Mouse (Mus musculus): ENCODE results near the gene Vsir. TPM values are rescaled to one million over a fixed set of nuclear protein-coding genes. Genes with fewer than 3 reads are reported as not detected.

Gene Vsir
- polyA plus RNA-seq (2014; fragmentation: Illumina TruSeq; extraction: RNeasy Lipid Tissue Mini Kit (QIAGEN cat#74804); ENCODE audit: low read depth, low replicate concordance), result 59.6 TPM

DNA sequence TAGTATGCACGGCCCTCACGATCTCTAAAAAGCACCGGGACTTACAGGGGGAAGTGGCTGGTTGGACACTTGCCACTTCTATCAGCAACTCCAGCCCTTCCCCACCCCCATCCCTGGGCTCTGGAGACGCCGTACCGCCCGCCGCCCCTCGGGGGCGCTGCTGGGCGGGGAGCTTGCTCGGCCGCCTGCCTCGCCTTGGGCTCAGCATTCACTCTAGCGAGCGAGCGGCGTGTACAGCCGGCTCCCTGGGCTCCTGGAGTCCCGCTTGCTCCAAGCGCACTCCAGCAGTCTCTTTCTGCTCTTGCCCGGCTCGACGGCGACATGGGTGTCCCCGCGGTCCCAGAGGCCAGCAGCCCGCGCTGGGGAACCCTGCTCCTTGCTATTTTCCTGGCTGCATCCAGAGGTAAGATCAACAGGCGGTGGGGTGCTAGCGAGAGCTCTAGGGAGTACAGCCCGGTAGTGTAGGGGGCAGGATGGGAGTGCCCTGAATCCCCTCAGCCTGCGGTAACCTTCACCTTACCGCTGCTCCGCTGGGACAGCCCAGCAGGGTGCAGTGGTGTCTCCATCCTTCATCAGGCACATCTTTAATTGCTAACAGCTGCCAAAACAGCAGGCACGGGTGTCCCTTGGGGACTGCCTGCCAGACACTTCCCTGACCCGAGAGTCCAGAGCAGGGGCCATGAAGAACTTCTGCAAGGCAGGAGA lies at the start of gene Vsir:
TSS of gene Vsir (plus strand) at position 151 of the 705 bp plus-strand sequence.

GRCm38 (mm10) chr10:60399449-60399848 lies 52.8 kb downstream of the Vsir start, which contains the start of gene Gm17455:
Gene Gm17455 (plus strand): TSS chr10:60399726.

Other genes starting within 250 kb of the Vsir start
- gene Spock2, start 240.6 kb upstream of the Vsir start, polyA plus RNA-seq (2014; fragmentation: Illumina TruSeq; extraction: RNeasy Lipid Tissue Mini Kit (QIAGEN cat#74804); ENCODE audit: low read depth, low replicate concordance), result 37.0 TPM
- gene Chst3, start 127.6 kb upstream of the Vsir start, polyA plus RNA-seq (2014; fragmentation: Illumina TruSeq; extraction: RNeasy Lipid Tissue Mini Kit (QIAGEN cat#74804); ENCODE audit: low read depth, low replicate concordance), result 0.88 TPM
- gene Psap, start 69.2 kb upstream of the Vsir start, polyA plus RNA-seq (2014; fragmentation: Illumina TruSeq; extraction: RNeasy Lipid Tissue Mini Kit (QIAGEN cat#74804); ENCODE audit: low read depth, low replicate concordance), result 975 TPM
- gene Gm17455, start 52.9 kb downstream of the Vsir start, polyA plus RNA-seq (2014; fragmentation: Illumina TruSeq; extraction: RNeasy Lipid Tissue Mini Kit (QIAGEN cat#74804); ENCODE audit: low read depth, low replicate concordance), result not detected